Mouse (Mus musculus) liver, embryonic 14.5 days (tissue): ENCODE data around the gene Rad54l2.

Experiments
- CTCF ChIP-seq: IDR thresholded peaks from 2 replicates; pipeline ENCODE4 v1.5.1; 2016; ENCODE audit warnings: antibody characterized with exemption, low read depth, control low read depth
- EP300 ChIP-seq: IDR thresholded peaks from 2 replicates; pipeline ENCODE4 v1.6.1; 2016; ENCODE audit warnings: antibody characterized with exemption, low read depth

GRCm38 (mm10) chr9:106692973-106693481 lies 96.0 kb downstream of the Rad54l2 start:
- TF ChIP-seq CTCF (no peak), EP300 (no peak)
